Comparison of ENCODE assay signal across 15 mouse cellular contexts in the genomic region with DNA sequence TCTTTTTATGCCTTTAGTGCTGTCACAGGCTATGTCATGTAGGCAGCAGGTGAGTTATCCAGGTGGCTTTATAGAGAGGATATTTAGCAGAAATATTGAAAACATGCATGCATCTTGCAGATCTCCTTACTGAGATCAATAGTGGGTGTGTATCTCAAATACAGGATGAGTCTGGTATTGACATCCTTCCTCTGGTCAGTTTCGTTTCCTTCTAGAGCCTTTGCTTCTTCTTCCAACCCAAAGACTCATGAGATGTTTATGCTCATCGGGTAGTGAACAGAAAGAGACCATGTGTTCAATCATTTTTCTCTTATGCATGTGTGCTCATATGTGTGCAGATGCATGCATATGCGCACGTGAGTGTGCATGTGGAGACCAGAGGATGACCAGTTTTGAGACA.
"Had no signal": no experiment of that assay in that cellular context is flagged by ENCODE, and none has a peak within 500 bp of the region (broad histone marks: within the 10 kb centered on the region; RNA-seq: fewer than 3 reads in every experiment).

No protein-coding gene starts in this region.

- H3K4me1 ChIP-seq: limb, embryonic 10.5 days; midbrain, embryonic 13.5 days; neural tube, embryonic 15.5 days had no signal

- H3K4me3 ChIP-seq: layer of hippocampus, adult 2 months; limb, embryonic 10.5 days; liver, embryonic 12.5 days; midbrain, embryonic 13.5 days; myocyte; neural tube, embryonic 15.5 days had no signal

- H3K36me3 ChIP-seq: limb, embryonic 10.5 days; liver, embryonic 12.5 days; midbrain, embryonic 13.5 days; neural tube, embryonic 15.5 days had no signal

- ATAC-seq: liver, embryonic 12.5 days; midbrain, embryonic 13.5 days had no signal

- DNase-seq: kidney, adult 11 months; kidney, adult 9 months; kidney, postnatal 4 days; lung, embryonic 14.5 days; lung, postnatal 10 days; lung, postnatal 4 days; thymus, postnatal 4 days had no signal

- H3K27ac ChIP-seq: kidney, postnatal 0 days; layer of hippocampus, adult 2 months; limb, embryonic 10.5 days; liver, embryonic 12.5 days; midbrain, embryonic 13.5 days; neural tube, embryonic 15.5 days; stomach, postnatal 0 days had no signal

- H3K27me3 ChIP-seq: liver, embryonic 12.5 days; midbrain, embryonic 13.5 days; neural tube, embryonic 15.5 days had no signal
